Mouse (Mus musculus): ENCODE measurements around the gene Gimap9. TPM values are rescaled to one million over a fixed set of nuclear protein-coding genes. Genes with fewer than 3 reads are reported as not detected.

Gene Gimap9
- total RNA-seq, 1 experiment: 3.4 TPM

DNA sequence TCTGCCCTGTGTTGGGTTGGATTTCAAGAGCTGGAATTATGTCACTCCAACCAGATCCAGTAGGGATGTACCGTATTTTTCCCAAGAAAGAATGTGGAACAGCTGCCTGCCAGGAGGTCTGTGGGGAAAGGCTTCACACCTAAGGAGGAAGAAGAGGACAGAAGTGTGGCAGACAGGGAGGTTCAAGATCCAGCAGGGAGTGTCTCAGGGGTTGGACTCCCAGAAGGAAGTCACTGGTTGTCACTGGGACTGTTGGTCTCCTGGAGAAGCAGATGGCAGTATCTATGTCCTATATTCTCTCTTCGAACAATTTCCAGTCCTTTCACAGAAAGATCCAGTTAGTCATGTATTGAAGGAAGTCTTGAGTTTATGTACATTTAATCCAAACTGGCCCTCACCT is 28.3 kb upstream of the Gimap9 start:
- no peak overlapping the region for H3K4me3 ChIP-seq (ENCODE audit: insufficient read depth in 1 of 2, low read depth in 1 of 2, low read length in 2 of 2, poor library complexity in 1 of 2, severe bottlenecking in 1 of 2)
- no peaks in the 10 kb centered on the region for H3K9me3 ChIP-seq (ENCODE audit: control insufficient read depth, insufficient read depth, low read depth, low read length)
- H3K9ac ChIP-seq (ENCODE audit: insufficient read depth, low read depth, low read length, poor library complexity, severe bottlenecking): no peak overlapping the region
- in situ Hi-C loops (cut with MboI; ENCODE audit: low sequenced_read_pairs in 2 of 2, unreplicated experiment in 2 of 2): no loop called here
- H3K36me3 ChIP-seq (ENCODE audit: control insufficient read depth, insufficient read depth, low read length, poor library complexity, severe bottlenecking): no peaks in the 10 kb centered on the region
- H3K27ac ChIP-seq (ENCODE audit: insufficient read depth, low read depth, low read length, poor library complexity, severe bottlenecking): no peak overlapping the region
- TF ChIP-seq ZC3H11A (IDR thresholded peaks at IDR 0.05; ENCODE audit: borderline replicate concordance, low read depth, low read length): no peak
- TF ChIP-seq HCFC1 (IDR thresholded peaks at IDR 0.05; ENCODE audit: borderline replicate concordance, insufficient read depth, low read length): no peak
- TF ChIP-seq ZNF384 (IDR thresholded peaks at IDR 0.05; ENCODE audit: low read depth, low read length): no peak
- TF ChIP-seq MAFK (IDR thresholded peaks at IDR 0.05; ENCODE audit: insufficient read depth, low read depth, low read length): no peak
- no peak for TF ChIP-seq CHD2 (IDR thresholded peaks at IDR 0.05; ENCODE audit: low read depth, low read length)
- no peaks in the 10 kb centered on the region for H3K4me1 ChIP-seq (ENCODE audit: control insufficient read depth in 2 of 2, insufficient read depth in 2 of 2, low read length in 2 of 2, poor library complexity in 1 of 2)
- DNase-seq (ENCODE audit: low read depth, low spot score): no peak

DNA sequence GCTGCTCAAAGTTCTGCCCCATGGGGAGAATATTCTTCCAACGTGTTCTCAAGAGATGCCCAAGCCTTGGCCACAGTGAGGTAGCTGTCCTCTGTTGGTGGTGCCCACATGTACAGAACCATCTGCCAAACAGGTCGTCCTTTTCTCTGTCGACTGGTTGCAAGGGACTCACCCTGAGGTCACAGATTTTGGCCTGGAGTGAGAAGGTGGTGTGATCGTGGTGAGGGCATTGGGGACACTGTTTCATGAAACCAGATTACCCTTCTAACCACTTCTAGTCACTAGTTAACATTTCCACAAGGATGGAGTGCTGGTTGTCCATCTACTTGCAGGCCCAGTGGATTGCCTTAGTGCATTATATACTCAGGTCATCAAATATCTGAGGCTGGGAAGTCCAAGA is 27.1 kb upstream of the Gimap9 start:
- TF ChIP-seq ZNF384 (IDR thresholded peaks at IDR 0.05; ENCODE audit: low read depth, low read length): no peak
- no peak for TF ChIP-seq ZC3H11A (IDR thresholded peaks at IDR 0.05; ENCODE audit: borderline replicate concordance, low read depth, low read length)
- TF ChIP-seq HCFC1 (IDR thresholded peaks at IDR 0.05; ENCODE audit: borderline replicate concordance, insufficient read depth, low read length): no peak
- no peak for TF ChIP-seq CHD2 (IDR thresholded peaks at IDR 0.05; ENCODE audit: low read depth, low read length)
- no peak for TF ChIP-seq MAFK (IDR thresholded peaks at IDR 0.05; ENCODE audit: insufficient read depth, low read depth, low read length)
- Histone ChIP-seq H3K36me3 (ENCODE audit: control insufficient read depth, insufficient read depth, low read length, poor library complexity, severe bottlenecking) (no peaks in the 10 kb centered on the region), H3K4me1 (ENCODE audit: control insufficient read depth in 2 of 2, insufficient read depth in 2 of 2, low read length in 2 of 2, poor library complexity in 1 of 2) (no peaks in the 10 kb centered on the region), H3K4me3 (ENCODE audit: insufficient read depth in 1 of 2, low read depth in 1 of 2, low read length in 2 of 2, poor library complexity in 1 of 2, severe bottlenecking in 1 of 2) (no peak overlapping the region), H3K9me3 (ENCODE audit: control insufficient read depth, insufficient read depth, low read depth, low read length) (no peaks in the 10 kb centered on the region), H3K9ac (ENCODE audit: insufficient read depth, low read depth, low read length, poor library complexity, severe bottlenecking) (no peak overlapping the region), H3K27ac (ENCODE audit: insufficient read depth, low read depth, low read length, poor library complexity, severe bottlenecking) (no peak overlapping the region)
- DNase-seq (ENCODE audit: low read depth, low spot score): no peak
- in situ Hi-C loops (cut with MboI; ENCODE audit: low sequenced_read_pairs in 2 of 2, unreplicated experiment in 2 of 2): no loop called here

DNA sequence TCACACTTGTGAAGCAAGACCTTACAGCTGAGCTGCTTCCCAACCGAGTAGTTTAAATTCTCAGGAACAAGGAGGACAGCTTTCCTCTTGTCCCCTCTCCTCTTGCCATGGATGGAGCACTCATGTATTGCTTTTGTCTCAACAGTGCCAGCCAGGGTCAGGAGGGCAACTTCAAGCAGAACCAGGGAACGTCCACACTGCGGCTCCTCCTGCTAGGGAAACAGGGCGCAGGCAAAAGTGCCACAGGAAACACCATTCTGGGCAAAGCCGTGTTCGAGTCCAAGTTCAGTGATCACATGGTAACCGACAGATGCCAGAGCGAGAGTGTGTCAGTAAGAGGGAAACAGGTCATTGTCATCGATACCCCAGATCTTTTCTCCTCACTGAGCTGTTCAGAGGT is 25.9 kb upstream of the Gimap9 start:
- TF ChIP-seq ZNF384 (IDR thresholded peaks at IDR 0.05; ENCODE audit: low read depth, low read length): no peak
- TF ChIP-seq MAFK (IDR thresholded peaks at IDR 0.05; ENCODE audit: insufficient read depth, low read depth, low read length): no peak
- TF ChIP-seq CHD2 (IDR thresholded peaks at IDR 0.05; ENCODE audit: low read depth, low read length): no peak
- TF ChIP-seq HCFC1 (IDR thresholded peaks at IDR 0.05; ENCODE audit: borderline replicate concordance, insufficient read depth, low read length): no peak
- TF ChIP-seq ZC3H11A (IDR thresholded peaks at IDR 0.05; ENCODE audit: borderline replicate concordance, low read depth, low read length): no peak
- Histone ChIP-seq H3K36me3 (ENCODE audit: control insufficient read depth, insufficient read depth, low read length, poor library complexity, severe bottlenecking) (no peaks in the 10 kb centered on the region), H3K9me3 (ENCODE audit: control insufficient read depth, insufficient read depth, low read depth, low read length) (no peaks in the 10 kb centered on the region), H3K9ac (ENCODE audit: insufficient read depth, low read depth, low read length, poor library complexity, severe bottlenecking) (no peak overlapping the region), H3K4me3 (ENCODE audit: insufficient read depth in 1 of 2, low read depth in 1 of 2, low read length in 2 of 2, poor library complexity in 1 of 2, severe bottlenecking in 1 of 2) (no peak overlapping the region), H3K27ac (ENCODE audit: insufficient read depth, low read depth, low read length, poor library complexity, severe bottlenecking) (no peak overlapping the region), H3K4me1 (ENCODE audit: control insufficient read depth in 2 of 2, insufficient read depth in 2 of 2, low read length in 2 of 2, poor library complexity in 1 of 2) (no peaks in the 10 kb centered on the region)
- DNase-seq (ENCODE audit: low read depth, low spot score): no peak
- in situ Hi-C loops (cut with MboI; ENCODE audit: low sequenced_read_pairs in 2 of 2, unreplicated experiment in 2 of 2): no loop called here

DNA sequence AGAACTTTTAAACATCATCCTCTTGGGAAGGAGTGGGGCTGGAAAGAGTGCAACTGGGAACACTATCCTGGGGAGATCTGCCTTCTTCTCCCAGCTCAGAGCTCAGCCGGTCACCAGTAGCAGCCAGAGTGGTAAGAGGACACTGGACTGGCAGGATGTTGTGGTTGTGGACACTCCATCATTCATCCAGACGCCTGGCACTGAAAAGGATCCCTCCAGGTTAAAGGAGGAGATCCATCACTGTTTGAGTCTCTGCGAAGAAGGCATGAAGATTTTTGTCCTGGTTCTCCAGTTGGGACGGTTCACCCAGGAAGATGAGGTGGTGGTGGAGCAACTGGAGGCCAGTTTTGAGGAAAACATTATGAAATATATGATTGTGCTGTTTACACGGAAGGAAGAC is 17.2 kb upstream of the Gimap9 start:
- no peaks in the 10 kb centered on the region for H3K36me3 ChIP-seq (ENCODE audit: control insufficient read depth, insufficient read depth, low read length, poor library complexity, severe bottlenecking)
- H3K4me3 ChIP-seq (ENCODE audit: insufficient read depth in 1 of 2, low read depth in 1 of 2, low read length in 2 of 2, poor library complexity in 1 of 2, severe bottlenecking in 1 of 2): no peak overlapping the region
- in situ Hi-C loops (cut with MboI; ENCODE audit: low sequenced_read_pairs in 2 of 2, unreplicated experiment in 2 of 2): no loop called here
- no peak for DNase-seq (ENCODE audit: low read depth, low spot score)
- no peak overlapping the region for H3K9ac ChIP-seq (ENCODE audit: insufficient read depth, low read depth, low read length, poor library complexity, severe bottlenecking)
- no peak for TF ChIP-seq ZC3H11A (IDR thresholded peaks at IDR 0.05; ENCODE audit: borderline replicate concordance, low read depth, low read length)
- no peak for TF ChIP-seq MAFK (IDR thresholded peaks at IDR 0.05; ENCODE audit: insufficient read depth, low read depth, low read length)
- no peak for TF ChIP-seq HCFC1 (IDR thresholded peaks at IDR 0.05; ENCODE audit: borderline replicate concordance, insufficient read depth, low read length)
- no peak for TF ChIP-seq ZNF384 (IDR thresholded peaks at IDR 0.05; ENCODE audit: low read depth, low read length)
- no peak for TF ChIP-seq CHD2 (IDR thresholded peaks at IDR 0.05; ENCODE audit: low read depth, low read length)
- no peaks in the 10 kb centered on the region for H3K4me1 ChIP-seq (ENCODE audit: control insufficient read depth in 2 of 2, insufficient read depth in 2 of 2, low read length in 2 of 2, poor library complexity in 1 of 2)
- no peaks in the 10 kb centered on the region for H3K9me3 ChIP-seq (ENCODE audit: control insufficient read depth, insufficient read depth, low read depth, low read length)
- H3K27ac ChIP-seq (ENCODE audit: insufficient read depth, low read depth, low read length, poor library complexity, severe bottlenecking): no peak overlapping the region

DNA sequence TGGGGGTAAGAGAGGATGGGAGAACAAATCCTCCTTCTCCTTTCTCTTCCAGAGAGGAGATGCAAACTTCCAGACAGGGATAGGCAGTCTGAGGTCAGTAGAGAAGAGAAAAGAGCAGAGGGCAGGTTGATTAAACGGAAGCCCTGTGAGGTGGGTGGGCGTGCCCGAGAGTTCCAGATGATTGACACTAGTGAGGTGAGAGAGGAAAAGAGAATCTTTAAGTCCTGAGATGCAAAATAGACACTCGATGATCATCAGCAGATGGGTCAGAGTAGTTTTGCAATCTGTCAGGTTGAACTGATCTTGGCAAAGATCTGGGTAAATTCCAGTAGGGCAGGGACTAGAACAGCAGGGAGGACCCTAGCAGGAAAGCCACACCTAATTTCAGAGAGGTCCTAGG is 11.2 kb upstream of the Gimap9 start:
- no peak overlapping the region for H3K4me3 ChIP-seq (ENCODE audit: insufficient read depth in 1 of 2, low read depth in 1 of 2, low read length in 2 of 2, poor library complexity in 1 of 2, severe bottlenecking in 1 of 2)
- no peak overlapping the region for H3K9ac ChIP-seq (ENCODE audit: insufficient read depth, low read depth, low read length, poor library complexity, severe bottlenecking)
- peaks cover 0 to 2% of the 10 kb centered on the region in 2 experiments; a peak in 1 of 4 replicates for H3K4me1 ChIP-seq (ENCODE audit: control insufficient read depth in 2 of 2, insufficient read depth in 2 of 2, low read length in 2 of 2, poor library complexity in 1 of 2)
- H3K9me3 ChIP-seq (ENCODE audit: control insufficient read depth, insufficient read depth, low read depth, low read length): no peaks in the 10 kb centered on the region
- in situ Hi-C loops (cut with MboI; ENCODE audit: low sequenced_read_pairs in 2 of 2, unreplicated experiment in 2 of 2): no loop called here
- no peaks in the 10 kb centered on the region for H3K36me3 ChIP-seq (ENCODE audit: control insufficient read depth, insufficient read depth, low read length, poor library complexity, severe bottlenecking)
- no peak for DNase-seq (ENCODE audit: low read depth, low spot score)
- no peak overlapping the region for H3K27ac ChIP-seq (ENCODE audit: insufficient read depth, low read depth, low read length, poor library complexity, severe bottlenecking)
- TF ChIP-seq ZC3H11A (IDR thresholded peaks at IDR 0.05; ENCODE audit: borderline replicate concordance, low read depth, low read length) (no peak), HCFC1 (IDR thresholded peaks at IDR 0.05; ENCODE audit: borderline replicate concordance, insufficient read depth, low read length) (no peak), MAFK (IDR thresholded peaks at IDR 0.05; ENCODE audit: insufficient read depth, low read depth, low read length) (no peak), CHD2 (IDR thresholded peaks at IDR 0.05; ENCODE audit: low read depth, low read length) (no peak), ZNF384 (IDR thresholded peaks at IDR 0.05; ENCODE audit: low read depth, low read length) (no peak)
